Mouse (Mus musculus) liver, embryonic 14.5 days (tissue): ENCODE measurements around the gene Lonrf2. TPM values are rescaled to one million over a fixed set of nuclear protein-coding genes. Genes with fewer than 3 reads are reported as not detected.
A peak's percentile ranks its signal among the peaks of the same experiment; 100 is the strongest.

ENCODE experiments used
- ATAC-seq: fragments of 200-750 bp; cut with Nextera tagmentation; 2 replicates; pipeline ENCODE4 v1.8.0; 2017; ENCODE audit warnings: moderate number of reproducible peaks, mild to moderate bottlenecking, moderate library complexity; ENCODE audit not compliant: insufficient read depth
- DNase-seq, 3 experiments: peaks; one replicate each; pipeline ENCODE4 v3.0.0-alpha.2; 2012 to 2013; ENCODE audit warnings: low read depth in 3 of 3, low spot score in 3 of 3
- H3K27ac ChIP-seq: fragments of 300-500 bp; sonication (generic); 2 replicates; pipeline ENCODE4 v1.5.1; 2014; ENCODE audit warnings: moderate library complexity, mild to moderate bottlenecking, control low read depth, inconsistent platforms
- H3K27me3 ChIP-seq: fragments of 300-500 bp; sonication (generic); 2 replicates; pipeline ENCODE4 v1.6.1; 2014; ENCODE audit warnings: mild to moderate bottlenecking, low read length, moderate library complexity; ENCODE audit not compliant: control insufficient read depth, insufficient read depth
- H3K36me3 ChIP-seq: fragments of 300-500 bp; sonication (generic); replicated peaks from 2 replicates; pipeline ENCODE4 v1.6.1; 2014; ENCODE audit warnings: low read depth; ENCODE audit not compliant: control insufficient read depth, insufficient read depth
- H3K4me1 ChIP-seq, 2 experiments: fragments of 200-500 bp in 1 of 2; fragments of 300-500 bp in 1 of 2; sonication (generic) in 1 of 2; replicated peaks; 2 replicates each; pipeline ENCODE4 v1.6.1; 2012 to 2014; ENCODE audit warnings: antibody characterized with exemption in 1 of 2, inconsistent platforms in 1 of 2, low read length in 1 of 2; ENCODE audit not compliant: control insufficient read depth in 2 of 2, insufficient read depth in 2 of 2
- H3K4me2 ChIP-seq: fragments of 300-500 bp; sonication (generic); 2 replicates; pipeline ENCODE4 v1.6.1; 2014; ENCODE audit warnings: low read depth, mild to moderate bottlenecking, control low read depth, moderate library complexity
- H3K4me3 ChIP-seq, 2 experiments: fragments of 200-500 bp in 1 of 2; fragments of 300-500 bp in 1 of 2; sonication (generic) in 1 of 2; 2 replicates each; pipeline ENCODE4 v1.5.1; 2012 to 2014; ENCODE audit warnings: low read depth in 2 of 2, low read length in 2 of 2, mild to moderate bottlenecking in 2 of 2, control low read depth in 1 of 2, inconsistent platforms in 1 of 2, moderate library complexity in 1 of 2; ENCODE audit not compliant: insufficient read depth in 1 of 2
- H3K9ac ChIP-seq: fragments of 300-500 bp; sonication (generic); replicated peaks from 2 replicates; pipeline ENCODE4 v1.6.1; 2014; ENCODE audit warnings: mild to moderate bottlenecking, control low read depth, moderate library complexity
- H3K9me3 ChIP-seq: fragments of 300-500 bp; sonication (generic); 2 replicates; pipeline ENCODE4 v1.6.1; 2016; ENCODE audit warnings: low read length, mixed read lengths; ENCODE audit not compliant: control insufficient read depth
- CTCF ChIP-seq: IDR thresholded peaks from 2 replicates; pipeline ENCODE4 v1.5.1; 2016; ENCODE audit warnings: antibody characterized with exemption, low read depth, control low read depth
- EP300 ChIP-seq: IDR thresholded peaks from 2 replicates; pipeline ENCODE4 v1.6.1; 2016; ENCODE audit warnings: antibody characterized with exemption, low read depth
- WGBS: fragments of 180-500 bp; shearing (Covaris S2); extraction: QIAGEN DNeasy Blood & Tissue Kit; methylation state at CpG from one replicate; pipeline ENCODE4 v1.1.7; 2014; ENCODE audit not compliant: insufficient replicate concordance; 5-methylcytosine and 5-hydroxymethylcytosine counted together
- polyA plus RNA-seq, 2 experiments: library from polyadenylated mRNA; depleted of rRNA in 1 of 2; stranded (reverse) in 1 of 2; unstranded in 1 of 2; fragments of >200 nt; fragmentation: Nextera tagmentation in 1 of 2; extraction: Ambion mirVana in 1 of 2; gene quantifications; 2 replicates each; pipeline versions ENCODE4 v1.2.1 to v1.2.3; 2012 to 2014

Lonrf2 gene
- polyA plus RNA-seq, 2 experiments = 0.13 TPM; not detected in 1

DNA sequence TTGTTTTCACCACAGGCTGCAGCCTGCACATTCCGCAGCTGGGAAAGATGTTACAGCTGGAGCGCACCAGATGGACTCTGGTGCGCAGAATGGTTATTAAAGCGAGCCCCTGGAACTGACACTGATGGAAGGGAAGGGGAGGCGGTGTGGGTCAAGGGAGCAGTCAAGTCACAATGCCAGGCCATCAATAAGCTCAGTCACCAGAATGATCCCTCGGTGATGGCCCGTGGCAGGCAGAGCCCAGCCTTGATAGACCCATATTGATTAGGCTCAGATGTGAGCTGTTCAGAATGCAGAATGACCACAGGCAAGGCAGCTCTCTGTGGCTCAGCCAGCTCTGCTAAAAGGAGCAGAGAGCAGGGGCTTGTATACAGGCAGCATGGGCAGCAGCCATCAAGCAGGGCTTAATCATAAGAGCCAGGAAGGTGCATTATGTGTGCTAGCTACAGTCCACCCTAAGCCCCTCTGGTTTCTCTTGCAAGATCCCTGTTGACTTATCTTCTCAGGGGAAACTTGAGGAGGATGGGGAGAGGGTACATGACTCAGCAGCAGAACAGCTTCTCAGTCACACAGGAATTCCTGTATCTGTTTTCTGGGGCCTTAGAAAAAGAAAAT lies 46.4 kb downstream of the Lonrf2 start:
- DNase-seq (no peak), ATAC-seq (no peak)
- Histone ChIP-seq H3K9me3 (no peaks in the 10 kb centered on the region), H3K27ac (no peak overlapping the region), H3K4me3 (no peak overlapping the region), H3K36me3 (no peaks in the 10 kb centered on the region), H3K4me2 (no peak overlapping the region), H3K9ac (no peak overlapping the region), H3K4me1 (no peaks in the 10 kb centered on the region), H3K27me3 (no peaks in the 10 kb centered on the region)
- 67% methylated on average over 7 of the region's 7 CpGs for WGBS
- TF ChIP-seq EP300 (no peak), CTCF (no peak)

DNA sequence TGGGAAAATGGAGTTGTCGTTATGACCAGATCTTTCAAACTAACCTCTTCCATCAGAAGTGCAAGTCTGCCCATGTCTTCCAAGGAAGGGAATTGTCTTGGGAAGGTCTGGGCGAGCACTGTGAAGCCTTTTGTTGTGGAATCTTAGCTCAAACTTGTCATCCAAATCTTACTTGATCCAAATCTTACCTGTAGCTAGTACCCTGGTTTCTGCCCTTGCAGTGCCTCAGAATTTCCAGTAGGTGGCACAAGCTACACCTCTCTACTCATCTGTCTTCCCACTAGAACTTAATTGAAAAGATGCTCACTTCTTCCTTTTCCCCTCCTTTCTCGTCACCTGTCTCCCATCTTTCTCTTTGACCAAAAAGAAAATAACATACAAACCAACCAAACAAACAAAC lies 47.6 kb downstream of the Lonrf2 start:
- Histone ChIP-seq H3K27ac (no peak overlapping the region), H3K4me1 (no peaks in the 10 kb centered on the region), H3K27me3 (no peaks in the 10 kb centered on the region), H3K9ac (no peak overlapping the region), H3K4me3 (no peak overlapping the region), H3K9me3 (no peaks in the 10 kb centered on the region), H3K36me3 (no peaks in the 10 kb centered on the region), H3K4me2 (no peak overlapping the region)
- DNase-seq (no peak), ATAC-seq (no peak)
- WGBS = 47% methylated on average over 3 of the region's 3 CpGs
- peak; percentile 63 for TF ChIP-seq CTCF
- TF ChIP-seq EP300 = no peak

DNA sequence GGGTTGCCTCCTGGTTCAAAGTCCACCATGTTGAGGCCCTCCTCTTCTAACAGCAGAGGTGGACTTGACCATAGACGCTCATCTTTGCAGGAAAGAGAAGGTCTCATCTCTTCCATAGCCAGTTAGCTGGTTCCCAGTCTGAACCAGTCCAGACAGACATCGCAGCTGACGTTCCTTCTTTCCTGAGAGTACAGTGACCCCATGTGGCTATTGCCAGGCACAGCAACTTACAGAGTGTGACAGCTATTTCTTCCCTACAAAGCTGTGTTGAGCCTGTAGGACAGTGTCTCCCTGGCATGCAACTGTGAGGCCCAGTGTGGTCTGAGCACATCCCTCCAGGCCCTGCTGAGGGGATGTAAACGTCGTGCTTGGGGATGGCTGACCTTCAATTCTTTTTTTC lies 49.1 kb downstream of the Lonrf2 start:
- H3K4me3 ChIP-seq = no peak overlapping the region

DNA sequence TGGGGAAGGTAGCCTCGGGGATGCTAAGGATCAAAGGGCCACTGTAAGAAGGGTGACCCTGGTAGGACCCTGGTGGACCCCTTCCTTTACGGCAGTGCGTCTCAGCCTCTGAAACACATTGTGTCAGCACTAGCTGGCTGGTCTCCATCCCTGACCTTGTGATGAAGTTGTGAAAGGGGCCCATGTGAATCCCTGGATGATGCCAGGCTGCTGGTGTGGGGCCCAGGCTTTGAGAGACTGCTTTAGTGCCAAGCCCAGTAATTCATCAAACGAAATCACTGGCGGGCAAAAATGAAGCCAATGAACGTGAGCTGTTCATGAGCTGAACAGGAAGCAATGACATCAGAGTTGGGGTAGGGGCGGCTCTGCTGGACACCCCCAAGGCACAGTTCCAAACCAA lies 50.2 kb downstream of the Lonrf2 start:
- no peak overlapping the region for H3K4me2 ChIP-seq
- no peaks in the 10 kb centered on the region for H3K27me3 ChIP-seq
- DNase-seq (no peak), ATAC-seq (no peak)
- no peak overlapping the region for H3K27ac ChIP-seq
- H3K36me3 ChIP-seq = no peaks in the 10 kb centered on the region
- no peak overlapping the region for H3K9ac ChIP-seq
- 66% methylated on average over 7 of the region's 7 CpGs for WGBS
- TF ChIP-seq EP300 (no peak), CTCF (no peak)
- no peaks in the 10 kb centered on the region for H3K9me3 ChIP-seq
- H3K4me3 ChIP-seq = no peak overlapping the region
- H3K4me1 ChIP-seq = no peaks in the 10 kb centered on the region

More for the DNA sequence above, 49.1 kb downstream of the Lonrf2 start:
- WGBS = 5% methylated on average over 5 of the region's 5 CpGs
- Histone ChIP-seq H3K9ac (no peak overlapping the region), H3K27ac (no peak overlapping the region), H3K36me3 (no peaks in the 10 kb centered on the region), H3K4me2 (no peak overlapping the region), H3K9me3 (no peaks in the 10 kb centered on the region), H3K27me3 (no peaks in the 10 kb centered on the region), H3K4me1 (no peaks in the 10 kb centered on the region)
- TF ChIP-seq CTCF (peak; percentile 78), EP300 (no peak)
- ATAC-seq = no peak
- DNase-seq = no peak

GRCm38 (mm10) chr1:38778271-38778670 lies 58.2 kb downstream of the Lonrf2 start:
- no peak overlapping the region for H3K27ac ChIP-seq
- no peaks in the 10 kb centered on the region for H3K36me3 ChIP-seq
- H3K4me2 ChIP-seq = no peak overlapping the region
- DNase-seq (no peak), ATAC-seq (no peak)
- no peaks in the 10 kb centered on the region for H3K9me3 ChIP-seq
- H3K4me3 ChIP-seq = no peak overlapping the region
- H3K27me3 ChIP-seq = no peaks in the 10 kb centered on the region
- 78% methylated on average over 1 of the region's 1 CpGs for WGBS
- no peak for TF ChIP-seq EP300
- peak; percentile 27; the same call in 1 of the 2 replicates for TF ChIP-seq CTCF
- no peak overlapping the region for H3K9ac ChIP-seq
- H3K4me1 ChIP-seq = peaks cover 0 to 2% of the 10 kb centered on the region in 2 experiments; a peak in 1 of 4 replicates
